Mouse (Mus musculus): ENCODE results near the gene Herc4. TPM values are rescaled to one million over a fixed set of nuclear protein-coding genes. Genes with fewer than 3 reads are reported as not detected.
A peak's percentile ranks its signal among the peaks of the same experiment; 100 is the strongest.

Gene Herc4
- polyA plus RNA-seq, 1 experiment from 2014 or later, result 19.2 TPM

DNA sequence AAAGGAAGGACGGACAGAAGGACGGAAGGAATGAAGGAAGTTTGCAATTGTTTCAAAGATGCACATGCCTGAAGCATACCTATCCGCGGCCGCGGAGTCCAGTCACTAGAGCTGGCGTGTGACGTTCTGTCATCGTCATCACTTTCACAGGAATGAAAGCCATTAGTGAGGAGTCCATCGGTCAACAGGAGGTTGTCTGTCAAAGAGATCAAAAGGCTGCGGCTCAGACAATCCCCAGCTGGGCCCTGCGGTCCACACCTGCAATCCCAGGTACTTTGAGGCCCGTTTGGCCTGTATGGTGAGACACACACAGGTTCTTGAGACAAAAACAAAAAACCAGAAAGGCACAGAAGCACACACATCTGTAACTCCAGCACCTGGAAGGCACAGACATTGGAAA is 93.3 kb downstream of the Herc4 start:
- H3K9ac ChIP-seq (ENCODE audit: low read depth, low read length), result no peak overlapping the region; the same call in 1 of the 2 replicates
- ATAC-seq, result 0 out of 2 replicates have a peak, but pooled peaks have one; percentile 11
- no peaks in the 10 kb centered on the region for H3K27me3 ChIP-seq (replicated peaks; ENCODE audit: control insufficient read depth, insufficient read depth, low read length)
- TF ChIP-seq CTCF (IDR thresholded peaks at IDR 0.05; ENCODE audit: low read depth), result no peak
- H3K4me3 ChIP-seq (ENCODE audit: low read depth, low read length), result peak overlapping the region; percentile 82; the same call in 1 of the 2 replicates
- WGBS, result 47% methylated on average over 13 of the region's 13 CpGs
- no peak overlapping the region for H3K27ac ChIP-seq (ENCODE audit: low read depth, low read length)
- peak overlapping the region; percentile 80 for H3K4me2 ChIP-seq (replicated peaks; ENCODE audit: low read depth)
- H3K9me3 ChIP-seq (ENCODE audit: control insufficient read depth), result no peaks in the 10 kb centered on the region
- peaks cover 22% of the 10 kb centered on the region for H3K36me3 ChIP-seq (ENCODE audit: control insufficient read depth, insufficient read depth)
- H3K4me1 ChIP-seq (replicated peaks; ENCODE audit: control insufficient read depth, insufficient read depth, low read length), result peaks cover 2% of the 10 kb centered on the region; the same call in 1 of the 2 replicates

DNA sequence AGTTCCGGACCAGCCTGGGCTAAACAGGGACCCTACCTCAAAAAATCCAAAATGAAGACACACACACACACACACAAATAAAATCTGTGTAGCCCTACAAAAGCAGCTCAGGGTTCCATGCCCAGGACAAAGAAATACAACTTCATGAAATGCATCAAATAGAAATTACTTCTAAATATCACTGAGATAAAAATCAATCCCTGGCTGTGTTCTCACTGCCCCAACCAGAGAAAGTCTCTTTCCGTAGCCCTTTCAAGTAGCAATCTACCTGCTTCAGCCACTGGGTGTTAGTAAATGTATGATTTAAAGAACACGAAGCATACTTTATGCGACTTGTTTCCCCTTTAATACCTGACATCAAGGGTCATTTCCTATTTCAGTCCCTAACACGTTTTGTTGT is 93.7 kb downstream of the Herc4 start:
- Histone ChIP-seq H3K27ac (ENCODE audit: low read depth, low read length) (no peak overlapping the region), H3K9me3 (ENCODE audit: control insufficient read depth) (no peaks in the 10 kb centered on the region), H3K4me3 (ENCODE audit: low read depth, low read length) (peak overlapping the region; percentile 82), H3K4me2 (replicated peaks; ENCODE audit: low read depth) (peak overlapping the region; percentile 80), H3K4me1 (replicated peaks; ENCODE audit: control insufficient read depth, insufficient read depth, low read length) (peaks cover 2% of the 10 kb centered on the region; the same call in 1 of the 2 replicates), H3K27me3 (replicated peaks; ENCODE audit: control insufficient read depth, insufficient read depth, low read length) (no peaks in the 10 kb centered on the region), H3K36me3 (ENCODE audit: control insufficient read depth, insufficient read depth) (peaks cover 22% of the 10 kb centered on the region), H3K9ac (ENCODE audit: low read depth, low read length) (peak overlapping the region; percentile 99; the same call in 1 of the 2 replicates)
- TF ChIP-seq CTCF (IDR thresholded peaks at IDR 0.05; ENCODE audit: low read depth), result no peak
- ATAC-seq, result no peak
- WGBS, result 35% methylated on average over 5 of the region's 5 CpGs

DNA sequence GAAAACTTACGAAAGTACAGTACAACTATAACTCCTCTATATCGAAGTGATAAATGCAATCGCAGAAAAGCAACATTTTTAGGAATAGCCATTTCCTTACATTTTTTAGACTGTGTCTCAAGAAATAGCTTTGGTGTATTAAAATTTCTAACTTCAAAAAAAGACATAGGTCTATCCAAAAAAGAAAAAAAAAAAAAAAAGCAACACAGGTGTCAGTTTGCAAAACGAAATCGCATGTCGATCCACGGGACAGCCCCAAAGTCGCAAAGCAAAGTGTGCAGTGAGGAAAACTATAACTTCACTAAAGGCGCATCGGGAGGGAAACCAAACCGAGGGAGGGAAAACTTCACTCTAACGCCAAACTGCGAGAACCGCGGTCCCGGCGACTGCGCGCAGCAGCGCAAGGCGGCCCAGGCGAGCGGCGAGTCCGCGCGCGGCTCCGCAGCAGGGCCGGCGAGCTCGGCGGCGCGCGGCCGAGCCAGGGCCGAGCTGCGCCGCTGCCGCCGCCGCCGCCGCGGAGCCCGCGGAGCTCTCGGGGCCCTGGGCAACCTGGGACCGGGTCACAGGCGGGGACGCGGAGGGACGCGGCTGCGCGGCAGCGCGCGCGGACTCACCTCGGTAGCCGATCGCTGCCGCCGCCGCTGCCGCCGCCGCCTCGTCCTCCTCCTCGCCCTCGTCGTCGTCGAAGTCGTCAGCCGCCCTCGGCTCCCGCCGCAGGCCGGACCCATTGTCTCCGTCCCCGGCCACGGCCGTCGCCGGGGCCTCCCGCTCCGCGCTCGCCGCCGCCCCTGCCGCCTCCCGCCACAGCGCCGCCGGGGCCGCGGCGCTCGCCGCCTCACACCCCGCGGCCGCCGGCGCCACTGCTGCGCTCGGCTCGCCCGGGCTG is 94.6 kb downstream of the Herc4 start:
- Histone ChIP-seq H3K9me3 (ENCODE audit: control insufficient read depth) (no peaks in the 10 kb centered on the region), H3K36me3 (ENCODE audit: control insufficient read depth, insufficient read depth) (peaks cover 16% of the 10 kb centered on the region), H3K4me3 (ENCODE audit: low read depth, low read length) (peak overlapping the region; percentile 82), H3K4me1 (replicated peaks; ENCODE audit: control insufficient read depth, insufficient read depth, low read length) (peaks cover 2% of the 10 kb centered on the region; the same call in 1 of the 2 replicates), H3K4me2 (replicated peaks; ENCODE audit: low read depth) (peak overlapping the region; percentile 80), H3K9ac (ENCODE audit: low read depth, low read length) (peak overlapping the region; percentile 99), H3K27me3 (replicated peaks; ENCODE audit: control insufficient read depth, insufficient read depth, low read length) (no peaks in the 10 kb centered on the region), H3K27ac (ENCODE audit: low read depth, low read length) (peak overlapping the region; percentile 98)
- no peak for TF ChIP-seq CTCF (IDR thresholded peaks at IDR 0.05; ENCODE audit: low read depth)
- peak; percentile 77 for ATAC-seq
- WGBS, result under 1% methylated on average over 77 of the region's 113 CpGs

DNA sequence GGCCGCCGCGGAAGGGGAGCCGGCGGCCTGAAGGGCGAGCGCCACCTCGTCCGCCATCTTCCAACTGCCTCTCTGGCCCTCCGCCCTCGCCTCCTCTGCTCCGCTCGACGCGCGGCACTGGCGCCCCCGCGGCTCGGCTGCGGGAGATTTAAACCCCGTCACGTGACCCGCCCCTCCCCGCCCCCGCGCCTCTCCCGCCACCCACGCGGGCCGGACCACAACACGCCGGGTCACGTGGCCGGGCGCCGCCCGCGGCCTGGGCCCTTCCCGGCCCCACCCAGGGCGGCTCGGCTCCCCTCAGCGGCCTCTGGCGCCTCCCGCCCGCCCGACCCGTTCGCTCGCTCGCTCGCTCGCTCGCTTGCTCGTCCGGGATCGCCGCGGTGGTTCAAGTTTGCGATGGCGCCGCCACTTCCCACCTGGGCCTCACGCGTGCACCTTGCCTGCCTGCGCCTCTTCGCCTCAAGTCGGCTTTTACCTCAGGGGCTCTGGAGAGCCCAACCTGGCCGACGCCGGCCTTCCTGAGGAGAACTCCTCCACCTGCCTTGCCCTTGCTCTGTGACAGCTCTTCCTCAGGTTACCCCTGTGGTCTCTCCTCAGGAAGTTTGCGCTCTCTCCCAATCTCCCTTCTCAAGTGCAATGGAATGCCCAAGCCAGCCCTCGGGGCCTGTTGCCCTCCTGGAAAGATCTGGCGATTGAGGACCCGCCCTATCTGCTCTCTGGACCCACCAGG is 95.5 kb downstream of the Herc4 start:
- peaks cover 2% of the 10 kb centered on the region; the same call in 1 of the 2 replicates for H3K4me1 ChIP-seq (replicated peaks; ENCODE audit: control insufficient read depth, insufficient read depth, low read length)
- H3K36me3 ChIP-seq (ENCODE audit: control insufficient read depth, insufficient read depth), result peaks cover 8% of the 10 kb centered on the region
- H3K27ac ChIP-seq (ENCODE audit: low read depth, low read length), result peak overlapping the region; percentile 98
- H3K4me2 ChIP-seq (replicated peaks; ENCODE audit: low read depth), result peak overlapping the region; percentile 80
- WGBS, result 1% methylated on average over 36 of the region's 74 CpGs
- H3K9ac ChIP-seq (ENCODE audit: low read depth, low read length), result peak overlapping the region; percentile 99
- peak; percentile 28; the same call in 1 of the 2 replicates for TF ChIP-seq CTCF (IDR thresholded peaks at IDR 0.05; ENCODE audit: low read depth)
- no peaks in the 10 kb centered on the region for H3K27me3 ChIP-seq (replicated peaks; ENCODE audit: control insufficient read depth, insufficient read depth, low read length)
- peak; percentile 93 for ATAC-seq
- no peaks in the 10 kb centered on the region for H3K9me3 ChIP-seq (ENCODE audit: control insufficient read depth)
- H3K4me3 ChIP-seq (ENCODE audit: low read depth, low read length), result peak overlapping the region; percentile 82

DNA sequence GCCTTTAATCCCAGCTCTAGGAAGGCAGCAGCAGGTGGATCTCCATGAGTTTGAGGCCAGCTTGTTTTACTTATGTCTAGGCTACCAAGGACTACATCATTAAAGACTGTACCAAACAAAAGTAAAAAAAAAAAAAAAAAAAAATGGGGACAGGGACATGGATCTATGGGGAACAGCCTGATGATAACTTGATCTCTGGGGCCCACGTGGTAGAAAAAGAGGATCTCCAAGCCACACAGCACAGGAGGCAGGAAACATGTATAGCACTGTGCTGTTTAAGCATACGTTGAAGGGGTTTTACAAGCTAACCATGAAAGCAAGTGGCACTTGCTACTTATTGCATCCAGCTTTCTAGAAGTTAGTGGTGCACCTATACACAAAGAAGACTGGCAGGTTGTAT is 97.7 kb downstream of the Herc4 start:
- no peak for TF ChIP-seq CTCF (IDR thresholded peaks at IDR 0.05; ENCODE audit: low read depth)
- H3K36me3 ChIP-seq (ENCODE audit: control insufficient read depth, insufficient read depth), result no peaks in the 10 kb centered on the region
- H3K9me3 ChIP-seq (ENCODE audit: control insufficient read depth), result no peaks in the 10 kb centered on the region; the same call in 1 of the 2 replicates
- H3K27ac ChIP-seq (ENCODE audit: low read depth, low read length), result no peak overlapping the region
- no peaks in the 10 kb centered on the region for H3K27me3 ChIP-seq (replicated peaks; ENCODE audit: control insufficient read depth, insufficient read depth, low read length)
- WGBS, result 93% methylated on average over 2 of the region's 2 CpGs
- no peak overlapping the region for H3K4me2 ChIP-seq (replicated peaks; ENCODE audit: low read depth)
- peaks cover 2% of the 10 kb centered on the region; the same call in 1 of the 2 replicates for H3K4me1 ChIP-seq (replicated peaks; ENCODE audit: control insufficient read depth, insufficient read depth, low read length)
- no peak overlapping the region for H3K9ac ChIP-seq (ENCODE audit: low read depth, low read length)
- no peak for ATAC-seq
- no peak overlapping the region for H3K4me3 ChIP-seq (ENCODE audit: low read depth, low read length)

DNA sequence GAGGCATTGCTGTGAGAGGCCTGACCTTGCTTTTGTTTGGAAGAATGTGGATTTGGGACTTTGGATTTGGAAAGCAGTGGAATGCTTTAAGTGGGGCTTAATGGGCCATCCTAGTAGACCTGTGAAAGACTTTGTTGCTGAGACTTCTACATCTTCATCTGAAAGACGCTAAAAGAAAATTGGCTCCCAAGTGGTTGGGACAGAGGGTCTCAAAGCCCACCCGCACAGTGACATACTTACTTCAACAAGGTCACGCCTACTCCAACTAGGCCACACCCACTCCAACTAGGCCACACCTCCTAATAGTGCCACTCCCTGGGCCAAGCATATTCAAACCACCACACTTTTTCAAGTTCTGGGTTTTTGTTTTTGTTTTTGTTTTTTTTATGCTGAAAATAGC is 101.1 kb downstream of the Herc4 start:
- H3K9ac ChIP-seq (ENCODE audit: low read depth, low read length), result no peak overlapping the region
- H3K4me3 ChIP-seq (ENCODE audit: low read depth, low read length), result no peak overlapping the region
- H3K4me1 ChIP-seq (replicated peaks; ENCODE audit: control insufficient read depth, insufficient read depth, low read length), result no peaks in the 10 kb centered on the region
- H3K36me3 ChIP-seq (ENCODE audit: control insufficient read depth, insufficient read depth), result no peaks in the 10 kb centered on the region
- no peak for ATAC-seq
- no peaks in the 10 kb centered on the region; the same call in 1 of the 2 replicates for H3K9me3 ChIP-seq (ENCODE audit: control insufficient read depth)
- H3K4me2 ChIP-seq (replicated peaks; ENCODE audit: low read depth), result no peak overlapping the region
- 87% methylated on average over 3 of the region's 3 CpGs for WGBS
- no peak overlapping the region for H3K27ac ChIP-seq (ENCODE audit: low read depth, low read length)
- TF ChIP-seq CTCF (IDR thresholded peaks at IDR 0.05; ENCODE audit: low read depth), result no peak
- H3K27me3 ChIP-seq (replicated peaks; ENCODE audit: control insufficient read depth, insufficient read depth, low read length), result no peaks in the 10 kb centered on the region

Data from intestine, postnatal 0 days (tissue).